Mouse (Mus musculus): Measurements from ENCODE around the gene Rpp25l. TPM values are rescaled to one million over a fixed set of nuclear protein-coding genes. Genes with fewer than 3 reads are reported as not detected.
"Not testable (repeated sequence)": the region's sequence is repeated elsewhere in the genome, so short reads cannot be mapped to it uniquely, and the experiment has no call there.

Rpp25l gene
- polyA plus RNA-seq, 1 experiment from 2014 or later: 62.2 TPM

- no peak overlapping the region for H3K4me2 ChIP-seq (ENCODE audit: low read length)
- H3K27me3 ChIP-seq (ENCODE audit: control insufficient read depth, insufficient read depth, low read length): no peaks in the 10 kb centered on the region
- ATAC-seq (ENCODE audit: low FRiP score, low TSS enrichment) (no peak), DNase-seq (peak; percentile 92)
- H3K9me3 ChIP-seq (ENCODE audit: control insufficient read depth, low read length): no peaks in the 10 kb centered on the region
- H3K27ac ChIP-seq (replicated peaks; ENCODE audit: low read depth, low read length): peak overlapping the region; percentile 72; the same call in 1 of the 2 replicates
- no peak overlapping the region for H3K4me3 ChIP-seq (replicated peaks; ENCODE audit: low read depth, low read length)
- 47% methylated on average over 8 of the region's 8 CpGs for WGBS
- H3K9ac ChIP-seq (replicated peaks; ENCODE audit: low read length): no peak overlapping the region
- H3K4me1 ChIP-seq (ENCODE audit: control insufficient read depth, insufficient read depth, low read length): peaks cover 40% of the 10 kb centered on the region
- H3K36me3 ChIP-seq (ENCODE audit: control insufficient read depth, insufficient read depth, low read length): peaks cover 5% of the 10 kb centered on the region; the same call in 1 of the 2 replicates
These were observed 5.1 kb downstream of the Rpp25l start for GRCm38 (mm10) chr4:41708192-41708745.

GRCm38 (mm10) chr4:41707011-41707535 is 6.3 kb downstream of the Rpp25l start:
- H3K27me3 ChIP-seq (ENCODE audit: control insufficient read depth, insufficient read depth, low read length): no peaks in the 10 kb centered on the region
- 0% methylated on average over 13 of the region's 13 CpGs for WGBS
- ATAC-seq (ENCODE audit: low FRiP score, low TSS enrichment): peak; percentile 84
- H3K9me3 ChIP-seq (ENCODE audit: control insufficient read depth, low read length): no peaks in the 10 kb centered on the region
- H3K27ac ChIP-seq (replicated peaks; ENCODE audit: low read depth, low read length): peak overlapping the region; percentile 73
- H3K4me3 ChIP-seq (replicated peaks; ENCODE audit: low read depth, low read length): no peak overlapping the region
- peak overlapping the region; percentile 42 for H3K4me2 ChIP-seq (ENCODE audit: low read length)
- H3K9ac ChIP-seq (replicated peaks; ENCODE audit: low read length): no peak overlapping the region; the same call in 1 of the 2 replicates
- peaks cover 5% of the 10 kb centered on the region; the same call in 1 of the 2 replicates for H3K36me3 ChIP-seq (ENCODE audit: control insufficient read depth, insufficient read depth, low read length)
- DNase-seq: peak; percentile 93
- H3K4me1 ChIP-seq (ENCODE audit: control insufficient read depth, insufficient read depth, low read length): peaks cover 31% of the 10 kb centered on the region

- Histone ChIP-seq H3K4me2 (ENCODE audit: low read length) (peak overlapping the region; percentile 42), H3K9ac (replicated peaks; ENCODE audit: low read length) (no peak overlapping the region), H3K27ac (replicated peaks; ENCODE audit: low read depth, low read length) (peak overlapping the region; percentile 73), H3K9me3 (ENCODE audit: control insufficient read depth, low read length) (no peaks in the 10 kb centered on the region), H3K4me3 (replicated peaks; ENCODE audit: low read depth, low read length) (no peak overlapping the region), H3K27me3 (ENCODE audit: control insufficient read depth, insufficient read depth, low read length) (no peaks in the 10 kb centered on the region), H3K36me3 (ENCODE audit: control insufficient read depth, insufficient read depth, low read length) (no peaks in the 10 kb centered on the region), H3K4me1 (ENCODE audit: control insufficient read depth, insufficient read depth, low read length) (peaks cover 23% of the 10 kb centered on the region)
- ATAC-seq (ENCODE audit: low FRiP score, low TSS enrichment): peak; percentile 32; the same call in 1 of the 2 replicates
- DNase-seq: peak; percentile 69
- 45% methylated on average over 19 of the region's 19 CpGs for WGBS
These were observed 7.2 kb downstream of the Rpp25l start for GRCm38 (mm10) chr4:41705922-41706754.

- Histone ChIP-seq H3K4me3 (replicated peaks; ENCODE audit: low read depth, low read length) (no peak overlapping the region), H3K4me1 (ENCODE audit: control insufficient read depth, insufficient read depth, low read length) (peaks cover 23% of the 10 kb centered on the region), H3K27me3 (ENCODE audit: control insufficient read depth, insufficient read depth, low read length) (no peaks in the 10 kb centered on the region), H3K4me2 (ENCODE audit: low read length) (no peak overlapping the region), H3K9me3 (ENCODE audit: control insufficient read depth, low read length) (no peaks in the 10 kb centered on the region), H3K27ac (replicated peaks; ENCODE audit: low read depth, low read length) (no peak overlapping the region), H3K36me3 (ENCODE audit: control insufficient read depth, insufficient read depth, low read length) (no peaks in the 10 kb centered on the region), H3K9ac (replicated peaks; ENCODE audit: low read length) (no peak overlapping the region)
- ATAC-seq (ENCODE audit: low FRiP score, low TSS enrichment) (no peak), DNase-seq (no peak)
- WGBS: 5% methylated on average over 5 of the region's 5 CpGs
These were observed 8.7 kb downstream of the Rpp25l start for GRCm38 (mm10) chr4:41704651-41705050.

GRCm38 (mm10) chr4:41702226-41702625 is 11.1 kb downstream of the Rpp25l start:
- not testable (repeated sequence) for DNase-seq

GRCm38 (mm10) chr4:41700224-41700623 is 13.1 kb downstream of the Rpp25l start:
- H3K36me3 ChIP-seq (ENCODE audit: control insufficient read depth, insufficient read depth, low read length); H3K9me3 ChIP-seq (ENCODE audit: control insufficient read depth, low read length); H3K27me3 ChIP-seq (ENCODE audit: control insufficient read depth, insufficient read depth, low read length); H3K4me2 ChIP-seq (ENCODE audit: low read length); H3K4me3 ChIP-seq (replicated peaks; ENCODE audit: low read depth, low read length); H3K9ac ChIP-seq (replicated peaks; ENCODE audit: low read length); H3K27ac ChIP-seq (replicated peaks; ENCODE audit: low read depth, low read length); ATAC-seq (ENCODE audit: low FRiP score, low TSS enrichment); H3K4me1 ChIP-seq (ENCODE audit: control insufficient read depth, insufficient read depth, low read length); DNase-seq: not testable (repeated sequence)
- 81% methylated on average over 2 of the region's 8 CpGs for WGBS

More at GRCm38 (mm10) chr4:41702226-41702625, 11.1 kb downstream of the Rpp25l start:
- H3K36me3 ChIP-seq (ENCODE audit: control insufficient read depth, insufficient read depth, low read length); H3K9me3 ChIP-seq (ENCODE audit: control insufficient read depth, low read length); H3K4me2 ChIP-seq (ENCODE audit: low read length); ATAC-seq (ENCODE audit: low FRiP score, low TSS enrichment); H3K4me3 ChIP-seq (replicated peaks; ENCODE audit: low read depth, low read length); H3K9ac ChIP-seq (replicated peaks; ENCODE audit: low read length); H3K27ac ChIP-seq (replicated peaks; ENCODE audit: low read depth, low read length); H3K27me3 ChIP-seq (ENCODE audit: control insufficient read depth, insufficient read depth, low read length): not testable (repeated sequence)
- 83% methylated on average over 2 of the region's 2 CpGs for WGBS
- H3K4me1 ChIP-seq (ENCODE audit: control insufficient read depth, insufficient read depth, low read length): peaks cover 15% of the 10 kb centered on the region

- H3K36me3 ChIP-seq (ENCODE audit: control insufficient read depth, insufficient read depth, low read length); H3K9ac ChIP-seq (replicated peaks; ENCODE audit: low read length); H3K4me1 ChIP-seq (ENCODE audit: control insufficient read depth, insufficient read depth, low read length); H3K27ac ChIP-seq (replicated peaks; ENCODE audit: low read depth, low read length); H3K4me3 ChIP-seq (replicated peaks; ENCODE audit: low read depth, low read length); ATAC-seq (ENCODE audit: low FRiP score, low TSS enrichment); H3K27me3 ChIP-seq (ENCODE audit: control insufficient read depth, insufficient read depth, low read length); H3K4me2 ChIP-seq (ENCODE audit: low read length); DNase-seq; H3K9me3 ChIP-seq (ENCODE audit: control insufficient read depth, low read length): not testable (repeated sequence)
- WGBS: 84% methylated on average over 10 of the region's 10 CpGs
These were observed 13.6 kb downstream of the Rpp25l start, which contains the start of gene Il11ra1 for GRCm38 (mm10) chr4:41699783-41700182. Gene Il11ra1 (plus strand): TSS chr4:41699989.

- not testable (repeated sequence) for H3K27me3 ChIP-seq (ENCODE audit: control insufficient read depth, insufficient read depth, low read length); DNase-seq; H3K36me3 ChIP-seq (ENCODE audit: control insufficient read depth, insufficient read depth, low read length); ATAC-seq (ENCODE audit: low FRiP score, low TSS enrichment); H3K9me3 ChIP-seq (ENCODE audit: control insufficient read depth, low read length); H3K27ac ChIP-seq (replicated peaks; ENCODE audit: low read depth, low read length); H3K9ac ChIP-seq (replicated peaks; ENCODE audit: low read length); H3K4me1 ChIP-seq (ENCODE audit: control insufficient read depth, insufficient read depth, low read length); H3K4me3 ChIP-seq (replicated peaks; ENCODE audit: low read depth, low read length)
- 9% methylated on average over 23 of the region's 32 CpGs for whole genome bisulfite sequencing
- H3K4me2 ChIP-seq (ENCODE audit: low read length): 0 out of 2 replicates have a peak overlapping the region, but pooled peaks have one; percentile 17
These were observed 14.8 kb downstream of the Rpp25l start for GRCm38 (mm10) chr4:41698421-41699016.
